Mouse (Mus musculus) cerebellum, postnatal 25 days (tissue): ENCODE data around the gene Akap6.

Experiments used
- DNase-seq, 2 experiments: peaks; one replicate each; pipeline ENCODE4 v3.0.0; 2021; ENCODE audit warnings: mixed read lengths in 2 of 2

Akap6 gene

DNA sequence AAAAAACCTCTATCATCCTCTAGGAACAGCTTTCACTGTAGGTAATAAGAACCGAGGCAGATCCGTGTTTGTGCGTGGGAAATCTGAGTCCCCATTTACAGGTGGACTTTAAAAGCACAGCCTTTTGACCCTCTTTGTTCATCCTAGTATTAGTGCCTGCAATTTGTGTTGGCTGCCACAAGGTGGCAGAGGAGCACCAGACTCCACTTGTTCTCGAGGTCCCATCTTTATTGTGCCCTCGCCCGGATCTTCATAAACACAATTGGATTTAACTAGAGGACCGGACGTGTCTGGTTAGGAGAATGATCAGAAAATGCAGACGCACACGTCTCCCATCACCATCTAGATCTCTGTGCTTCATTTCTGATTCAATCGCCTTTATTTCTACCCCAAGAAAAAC is 219.8 kb downstream of the Akap6 start:
- peak in 1 of 2 experiments; percentile 33 for DNase-seq

DNA sequence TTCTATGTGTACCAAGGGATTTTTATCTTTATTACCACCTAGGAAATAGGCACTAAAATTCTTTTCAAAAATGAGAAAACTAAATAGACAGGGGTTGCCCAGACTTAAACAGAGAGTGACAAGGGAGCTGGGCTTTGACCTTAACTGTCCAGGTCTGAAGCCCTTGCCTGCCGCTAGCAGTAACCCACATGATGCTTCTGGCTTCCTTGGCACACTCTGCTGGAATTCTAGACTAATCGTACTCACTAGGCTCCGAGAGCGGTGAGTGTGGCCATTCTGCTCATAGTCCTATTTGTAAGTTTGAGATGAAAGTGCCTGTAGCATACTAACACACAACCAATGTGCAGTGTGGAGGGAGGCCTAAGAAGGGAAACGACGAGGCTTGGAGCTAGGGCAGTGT is 223.3 kb downstream of the Akap6 start:
- DNase-seq, result no peak

DNA sequence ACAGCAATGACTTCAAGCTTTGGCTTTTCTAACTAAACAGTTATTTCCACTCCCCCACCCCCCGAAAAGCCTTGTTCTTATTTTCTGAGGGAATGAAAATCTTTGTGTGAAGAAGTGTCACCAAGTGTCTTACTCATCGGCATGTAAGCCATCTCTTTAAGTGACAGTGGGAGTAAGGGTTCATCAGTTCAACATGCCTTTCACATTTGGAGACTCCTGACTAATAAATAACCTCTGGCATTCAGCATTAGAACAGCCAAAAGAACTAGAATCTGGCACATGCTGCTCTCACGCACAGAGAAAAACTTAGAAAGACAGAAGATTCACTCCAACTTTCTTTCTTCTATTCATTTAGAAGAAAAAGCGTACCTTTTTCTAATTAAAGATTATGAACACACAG is 226.3 kb downstream of the Akap6 start:
- DNase-seq, result no peak

DNA sequence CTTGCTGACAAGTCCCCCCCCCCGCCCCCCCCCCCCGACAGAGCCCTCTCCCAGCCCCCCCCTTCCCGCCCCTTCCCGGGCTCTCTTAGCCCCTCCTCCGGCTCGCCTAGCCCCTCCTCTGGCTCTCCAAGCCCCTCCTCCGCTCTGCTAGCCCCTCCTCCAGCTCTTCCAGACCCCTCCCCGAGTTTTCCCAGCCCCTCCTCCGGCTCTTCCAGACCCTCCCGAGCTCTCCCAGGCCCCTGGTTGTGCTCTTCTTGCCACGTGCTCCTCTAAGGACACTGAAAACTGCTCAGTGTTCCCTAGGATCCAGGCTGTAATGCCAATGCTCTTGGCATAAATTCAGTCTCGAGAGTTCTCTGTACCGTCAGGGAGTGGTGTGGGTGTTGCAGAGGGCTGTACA is 234.6 kb downstream of the Akap6 start:
- DNase-seq, result no peak

DNA sequence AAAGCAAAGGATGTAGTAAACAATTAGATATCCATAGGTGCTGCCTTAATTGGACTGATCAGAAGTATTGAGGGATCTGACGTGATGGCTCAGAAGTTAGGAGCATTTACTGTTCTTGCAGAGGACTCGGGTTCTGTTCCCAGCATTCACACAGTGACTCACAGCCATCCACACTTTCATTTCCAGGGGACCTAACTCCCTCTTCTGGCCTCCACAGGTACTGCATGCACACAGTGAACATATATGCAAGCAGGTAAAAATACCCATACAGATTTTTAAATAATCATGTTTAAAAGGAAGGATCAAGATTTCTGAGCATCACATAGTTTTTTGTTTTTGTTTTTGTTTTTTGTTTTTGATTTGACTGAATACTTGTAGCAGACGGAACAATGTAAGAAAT is 235.8 kb downstream of the Akap6 start:
- DNase-seq, result no peak

DNA sequence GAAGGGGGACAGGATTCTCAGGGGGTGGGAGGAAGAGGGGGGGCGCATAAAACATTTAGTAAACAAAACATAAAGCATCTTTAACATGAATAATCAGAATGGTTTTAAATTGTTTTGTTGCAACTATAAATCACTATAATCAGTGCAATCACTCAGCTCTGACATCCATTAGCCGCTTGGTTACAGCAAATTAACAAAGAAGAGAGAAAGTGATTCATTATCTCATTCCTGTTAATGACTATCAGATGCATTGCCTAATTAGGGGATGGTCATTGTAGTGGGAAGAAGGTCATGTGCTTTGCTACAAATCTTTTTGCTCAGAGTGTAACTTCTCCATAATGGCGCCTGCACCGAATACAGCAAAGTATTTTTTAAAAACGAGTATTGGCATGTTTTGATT is 239.6 kb downstream of the Akap6 start:
- no peak for DNase-seq

DNA sequence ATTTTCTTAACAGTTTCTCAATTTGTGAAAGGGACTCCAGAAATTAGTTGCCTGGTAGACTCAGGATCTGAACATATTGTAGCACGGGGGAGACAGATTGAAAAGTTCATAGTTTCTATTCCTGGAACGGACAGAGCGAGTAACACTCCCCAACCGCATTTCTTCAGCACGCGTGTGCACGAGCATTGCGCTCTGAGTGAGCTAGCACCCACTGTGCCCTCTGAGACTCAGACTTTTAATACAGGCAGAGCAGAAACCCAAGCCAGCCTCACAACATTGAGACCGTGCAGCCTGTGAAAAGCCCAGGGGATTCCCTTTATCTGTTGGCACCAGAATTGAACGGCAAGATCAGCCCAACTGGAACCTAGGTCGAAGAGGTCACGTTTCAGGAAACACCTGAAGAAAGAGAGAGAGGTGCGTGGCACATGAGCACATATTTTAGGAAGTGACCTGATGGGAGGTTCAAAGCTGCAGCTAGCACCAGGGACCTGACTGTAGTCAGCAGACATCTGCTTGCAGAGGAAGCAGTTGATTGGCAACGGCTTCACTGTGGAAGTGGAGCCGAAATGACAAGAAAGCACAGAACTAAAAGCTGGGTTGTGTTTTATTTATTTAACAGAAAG is 240.3 kb downstream of the Akap6 start:
- DNase-seq, result no peak

DNA sequence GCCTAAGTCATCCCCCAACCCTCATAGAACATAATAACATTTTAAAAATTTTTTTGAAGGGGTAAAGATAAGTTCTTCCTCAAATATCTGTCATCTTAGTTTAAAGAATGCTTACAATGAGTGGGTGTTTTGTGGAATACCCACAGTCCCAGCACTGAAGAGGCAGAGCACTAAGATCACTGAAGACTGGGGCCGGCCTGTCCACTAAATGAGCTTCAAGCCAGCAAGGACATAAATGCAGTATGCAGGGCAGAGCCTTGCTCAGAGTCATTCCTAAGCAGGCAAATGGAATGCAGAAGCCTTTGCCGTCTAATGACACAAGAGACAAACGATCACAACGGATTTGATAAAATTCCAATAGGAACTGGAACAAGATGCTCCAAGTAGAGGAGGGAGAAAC is 242.8 kb downstream of the Akap6 start:
- DNase-seq, result no peak

DNA sequence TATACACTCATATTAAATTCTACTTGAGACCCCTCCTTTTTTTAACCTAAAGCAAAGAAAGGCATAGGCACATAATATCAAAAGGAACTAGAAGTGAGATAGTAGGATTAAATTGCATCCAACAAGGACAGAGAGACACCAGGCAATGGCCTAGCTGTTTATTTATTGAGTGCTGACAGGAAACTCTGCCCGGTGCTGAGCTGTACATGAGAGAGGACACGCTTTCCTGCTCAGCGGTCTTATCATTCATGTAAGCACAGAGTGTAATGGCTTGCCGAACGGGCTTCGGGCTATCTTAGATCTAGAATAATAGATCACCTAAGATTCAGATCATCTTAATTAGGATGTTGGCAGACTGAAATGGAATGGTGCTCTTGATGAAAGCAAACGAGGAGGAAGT is 245.1 kb downstream of the Akap6 start:
- no peak for DNase-seq

DNA sequence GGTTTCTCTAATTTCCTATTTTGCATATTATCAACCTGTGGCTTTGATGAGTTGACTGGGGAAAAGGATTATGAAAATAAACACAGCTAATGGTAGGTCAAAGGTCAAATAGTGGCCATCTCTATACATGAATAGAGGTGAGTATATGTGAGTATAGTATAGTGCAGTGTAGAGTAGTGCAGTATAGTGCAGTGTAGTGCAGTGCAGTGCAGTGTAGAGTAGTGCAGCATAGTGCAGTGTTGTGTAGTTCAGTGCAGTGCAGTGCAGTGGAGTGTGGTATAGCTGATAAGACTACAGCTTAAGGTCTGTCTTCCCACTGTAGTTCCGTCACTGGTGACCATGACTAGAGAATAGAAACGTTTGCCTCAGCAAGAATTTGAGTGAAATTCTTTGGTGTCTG is 245.8 kb downstream of the Akap6 start:
- no peak for DNase-seq

DNA sequence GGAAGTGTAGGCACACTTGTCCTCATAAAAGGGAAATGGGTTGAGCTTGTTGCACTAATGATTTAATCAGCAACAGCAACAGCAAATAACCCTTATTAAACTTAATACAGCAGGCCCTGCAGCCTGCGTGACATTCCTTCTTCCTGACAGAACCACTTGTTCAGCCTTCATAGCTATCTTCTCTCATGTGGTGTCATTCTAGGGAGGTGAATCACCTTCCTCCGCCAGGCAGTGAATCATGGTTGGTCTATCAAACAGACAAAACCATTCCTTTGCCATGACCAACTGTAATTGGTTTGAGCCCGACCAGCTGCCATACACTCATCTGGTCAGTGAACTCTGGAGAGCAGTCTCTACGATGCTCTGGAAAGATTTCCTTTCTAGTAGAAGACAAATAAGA is 251.5 kb downstream of the Akap6 start:
- DNase-seq, result no peak

DNA sequence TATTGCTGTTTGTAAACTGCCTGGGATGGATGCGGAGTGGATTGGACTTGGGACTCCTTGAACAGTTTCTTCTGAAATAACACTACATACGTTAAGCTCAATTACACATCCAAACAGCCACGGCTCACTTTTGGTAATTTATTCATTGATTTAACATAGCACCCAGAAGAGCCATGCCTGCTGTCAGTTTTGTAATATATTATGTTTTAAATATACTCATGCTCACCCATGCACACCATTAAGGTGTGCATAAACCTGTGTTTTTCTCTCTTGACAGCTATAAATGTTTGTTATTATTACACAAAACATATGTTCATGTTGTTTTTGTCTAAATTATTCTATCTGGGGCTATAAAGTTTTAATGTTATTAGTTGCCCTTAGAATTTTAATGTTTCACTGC is 258.4 kb downstream of the Akap6 start:
- DNase-seq, result no peak

DNA sequence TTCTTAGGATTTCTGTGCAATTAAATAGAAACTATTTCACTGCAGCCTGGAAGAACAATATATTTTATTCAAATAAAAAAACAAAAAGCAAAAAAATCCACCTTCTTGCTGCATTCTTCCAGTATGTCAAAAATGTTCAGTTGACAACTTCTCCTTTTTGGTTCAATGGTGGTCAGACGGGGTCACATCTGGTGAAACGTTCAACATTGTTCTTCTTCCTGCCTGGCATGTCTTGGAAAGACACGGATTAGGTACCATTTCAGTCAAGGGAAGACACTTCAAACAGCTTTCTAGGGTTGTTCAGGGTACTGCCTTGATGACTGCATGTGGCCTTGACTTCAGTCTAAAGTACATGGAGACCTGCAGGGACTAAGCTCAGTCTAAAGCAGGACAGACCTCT is 258.8 kb downstream of the Akap6 start:
- DNase-seq, result no peak

DNA sequence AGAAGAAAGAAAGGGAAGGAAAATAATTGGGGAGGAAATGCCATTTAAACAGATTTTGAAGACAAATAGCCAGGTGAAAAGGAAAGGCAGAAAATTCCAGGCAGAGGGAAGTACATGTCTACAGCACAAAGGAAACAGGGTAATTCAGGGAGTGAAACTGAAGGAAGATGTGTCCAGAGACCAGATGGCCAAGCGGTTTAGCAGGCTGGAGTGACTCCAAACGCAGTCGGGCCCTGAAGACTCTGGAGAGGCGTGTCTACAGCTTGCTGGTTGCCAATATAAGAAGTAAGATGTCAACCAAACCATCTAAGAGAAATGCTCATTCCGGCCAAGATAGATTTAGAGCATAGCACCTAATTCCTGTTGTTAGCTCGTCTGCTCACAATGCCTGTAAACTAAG is 292.6 kb downstream of the Akap6 start:
- DNase-seq, result peak; percentile 70 to 80

DNA sequence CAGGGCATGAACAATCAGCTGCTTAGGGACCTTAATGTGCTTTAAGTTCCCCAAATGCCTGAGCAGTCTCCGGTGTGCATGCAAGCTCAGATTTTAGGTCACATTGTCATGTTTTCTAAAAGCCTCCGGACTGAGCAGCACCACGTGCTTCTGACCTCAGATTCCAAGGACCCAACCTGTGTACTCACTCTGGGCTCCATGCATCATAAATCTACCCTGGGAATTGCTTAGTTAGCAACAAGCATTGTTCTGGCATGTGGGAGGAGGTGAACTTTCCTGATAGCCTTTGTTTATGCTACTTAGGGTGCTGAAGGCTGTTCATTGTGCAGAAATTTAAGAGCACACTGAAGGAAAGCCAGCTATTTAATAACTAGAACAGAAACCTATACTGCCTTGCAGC is 313.2 kb downstream of the Akap6 start:
- DNase-seq, result no peak

DNA sequence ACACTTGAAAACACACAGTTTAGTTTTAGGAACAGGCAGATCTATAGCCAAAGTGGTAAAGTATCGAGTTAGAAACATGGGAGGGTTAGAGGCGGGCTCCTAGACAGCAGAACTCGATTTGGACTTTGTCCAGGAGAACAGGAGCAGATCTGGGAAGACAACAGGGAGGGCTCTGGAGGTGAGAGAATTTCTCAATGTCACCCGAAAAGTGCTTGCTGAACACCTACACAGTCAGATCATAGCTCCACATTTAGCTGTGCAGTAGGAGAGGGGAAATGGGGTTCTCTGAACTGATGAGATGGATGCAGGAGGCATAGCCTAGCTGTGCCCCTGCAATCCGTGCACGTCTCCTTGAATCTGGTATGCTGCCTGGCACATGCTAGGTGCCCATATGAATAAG is 315.4 kb downstream of the Akap6 start:
- DNase-seq, result no peak

DNA sequence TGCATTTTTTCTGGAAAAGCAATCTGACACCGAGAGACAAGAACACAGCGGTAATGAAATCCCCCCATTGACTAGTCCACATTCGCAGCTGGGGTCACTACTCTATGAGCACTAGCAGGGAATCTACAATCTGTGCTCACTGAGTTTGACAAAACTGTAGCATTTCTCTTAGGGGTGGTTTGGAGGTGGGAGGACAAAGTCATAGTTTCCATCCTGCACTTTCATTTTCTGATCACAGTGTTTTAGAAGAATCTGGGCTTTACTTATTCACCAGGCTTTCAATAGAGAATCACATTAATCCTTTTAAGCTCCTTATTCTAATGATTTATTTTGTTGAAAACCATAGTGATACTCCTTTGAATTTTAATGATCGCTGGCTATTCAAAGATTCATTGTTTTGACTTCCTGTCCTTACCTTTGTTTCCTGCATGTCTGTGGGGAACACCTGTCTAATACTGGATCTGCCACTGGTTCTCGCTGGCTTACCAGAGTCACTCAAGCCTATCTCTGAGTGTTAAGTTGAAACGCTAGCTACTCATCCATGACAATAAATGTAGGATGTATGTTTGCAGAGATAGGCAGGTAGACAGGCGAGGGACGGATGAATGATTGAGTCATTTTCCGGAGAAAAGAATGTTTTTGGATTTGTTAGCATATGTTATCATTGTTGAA is 325.5 kb downstream of the Akap6 start:
- no peak for DNase-seq

DNA sequence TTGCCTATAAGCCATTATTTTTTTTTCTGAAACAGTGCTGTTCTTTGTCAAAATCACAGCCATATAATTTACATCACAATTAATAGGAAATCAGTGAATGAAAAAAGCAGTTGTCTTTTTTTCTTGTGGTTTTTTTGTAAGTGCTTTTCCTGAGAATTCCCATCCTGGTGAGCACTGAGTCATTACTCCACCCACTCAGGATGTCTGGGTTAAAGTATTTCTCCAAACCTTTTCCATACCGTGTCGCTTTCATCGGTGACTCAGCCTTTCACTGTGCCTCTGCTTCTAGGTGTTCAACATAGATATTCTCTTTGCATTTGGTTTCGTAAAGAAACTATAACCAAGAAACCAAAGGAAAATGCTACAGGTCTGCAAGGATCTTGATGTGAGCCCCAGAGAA is 328.1 kb downstream of the Akap6 start:
- no peak for DNase-seq

DNA sequence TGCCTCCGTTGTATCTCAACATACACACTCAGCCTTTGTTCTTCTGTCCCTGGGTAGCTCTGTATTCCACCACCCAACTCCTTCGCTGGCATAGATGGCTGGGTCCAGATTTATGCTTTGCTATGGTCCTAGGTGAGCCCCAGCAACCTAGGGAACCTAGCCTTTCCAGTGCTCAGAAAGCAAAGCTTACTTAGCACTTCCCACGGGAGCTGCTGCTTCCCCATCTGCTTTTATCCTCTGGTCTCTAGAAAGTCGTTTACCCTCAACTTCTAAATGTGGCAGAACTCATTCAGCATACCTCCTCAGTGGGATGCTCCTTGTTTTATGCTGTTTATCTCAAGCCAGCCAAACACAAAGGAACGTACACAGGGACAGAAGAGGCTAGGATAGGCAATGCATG is 329.7 kb downstream of the Akap6 start:
- no peak for DNase-seq

DNA sequence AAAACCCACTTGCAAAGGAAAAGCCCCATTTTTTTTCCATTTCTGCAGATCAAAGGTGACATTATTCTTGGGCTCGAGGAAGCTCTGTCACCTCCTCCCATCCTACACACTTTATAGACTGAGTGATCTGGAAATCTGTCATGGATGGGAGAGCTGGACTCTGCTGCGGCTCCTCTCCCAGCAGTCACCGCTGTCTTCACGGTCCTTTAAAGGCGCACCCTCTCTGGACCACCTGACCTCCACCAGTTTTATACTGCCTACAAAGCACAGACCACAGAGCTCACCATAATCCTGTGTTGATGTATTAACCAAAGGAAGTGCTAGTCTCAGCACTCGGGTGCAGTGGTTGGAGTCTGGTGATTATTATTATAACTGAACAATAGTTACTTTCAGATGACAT is 330.7 kb downstream of the Akap6 start:
- DNase-seq, result no peak

DNA sequence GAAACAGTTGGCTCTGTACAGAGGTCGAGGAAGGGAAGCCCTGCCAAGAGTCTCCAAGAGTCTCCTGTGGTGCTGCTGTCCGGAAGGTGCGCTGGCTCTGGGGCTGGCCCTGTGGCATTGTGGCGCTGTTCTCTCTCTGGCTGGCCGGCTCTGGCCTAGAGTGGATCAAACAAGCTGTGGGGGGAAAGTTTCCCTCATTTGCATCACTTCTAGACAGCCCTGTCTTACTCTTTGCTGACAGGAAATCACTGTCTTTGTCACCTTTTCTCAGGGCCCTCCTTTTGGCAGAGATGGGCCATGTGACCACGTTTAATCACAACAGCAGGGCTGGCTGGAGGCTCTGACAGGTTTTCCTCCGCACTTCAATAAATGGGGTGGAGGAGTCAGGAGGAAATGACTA is 333.6 kb downstream of the Akap6 start:
- DNase-seq, result peak; percentile 42 to 58

DNA sequence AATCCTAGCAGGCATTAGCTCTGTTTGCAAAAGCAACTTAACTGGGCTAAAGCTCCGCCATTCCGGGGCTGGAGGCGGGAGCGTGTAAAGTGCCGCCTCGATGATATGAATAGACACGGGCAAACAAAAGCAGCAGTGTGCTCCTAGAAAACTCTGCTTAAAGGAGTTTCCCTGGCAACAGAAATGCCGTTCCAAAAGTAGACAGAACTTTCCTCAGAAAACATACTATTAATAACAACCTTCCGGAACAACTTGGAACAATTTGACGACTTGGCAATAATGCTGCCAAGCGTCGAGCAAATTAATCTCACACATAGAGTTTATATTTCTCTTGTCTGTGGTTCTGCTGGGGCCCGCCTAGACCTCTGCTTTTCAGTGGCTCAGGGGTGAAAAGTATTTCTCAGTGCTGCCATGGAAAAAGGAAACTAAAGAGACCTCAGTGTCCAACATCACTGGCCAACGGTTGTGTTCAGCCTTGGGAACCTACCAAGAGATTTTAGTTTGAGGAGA is 334.3 kb downstream of the Akap6 start:
- peak; percentile 10 to 17 for DNase-seq

DNA sequence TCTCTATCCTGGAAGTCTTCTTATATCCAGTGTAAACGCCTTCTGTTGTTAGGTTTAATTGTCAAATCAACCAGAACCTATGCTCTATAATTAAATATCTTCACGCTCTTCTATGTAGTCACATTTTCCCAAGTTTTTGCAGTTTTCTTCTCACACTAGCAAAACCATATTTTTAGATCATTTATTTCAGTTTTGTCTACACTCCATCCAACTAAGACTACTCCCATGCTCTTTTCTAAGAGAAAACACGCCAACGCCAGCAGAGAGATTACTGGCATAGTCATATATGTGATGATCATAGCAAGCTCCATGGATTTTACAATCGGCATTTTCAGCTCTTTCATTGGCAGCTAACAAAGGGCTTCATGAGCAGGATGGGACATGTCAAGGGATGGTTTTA is 341.5 kb downstream of the Akap6 start:
- no peak for DNase-seq

DNA sequence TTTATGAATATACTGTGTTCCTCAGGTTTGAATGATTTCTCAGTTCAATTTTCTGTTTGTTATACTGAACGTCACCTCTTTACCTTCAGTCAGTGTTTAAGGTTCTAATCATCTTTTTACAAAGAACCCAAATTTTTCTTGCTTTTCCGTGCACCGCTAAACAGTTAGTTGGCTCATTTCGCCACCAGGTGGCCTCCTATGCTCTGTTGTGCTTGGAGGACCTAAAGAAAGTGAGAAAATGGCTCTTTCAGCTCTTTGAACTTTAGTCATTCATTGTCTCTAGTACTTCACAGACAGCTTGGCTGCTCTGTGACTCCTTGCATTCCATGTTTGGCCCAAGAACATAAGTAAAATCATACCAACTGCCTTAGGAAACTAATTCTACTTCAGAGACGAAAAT is 343.6 kb downstream of the Akap6 start:
- DNase-seq, result peak; percentile 27 to 49

DNA sequence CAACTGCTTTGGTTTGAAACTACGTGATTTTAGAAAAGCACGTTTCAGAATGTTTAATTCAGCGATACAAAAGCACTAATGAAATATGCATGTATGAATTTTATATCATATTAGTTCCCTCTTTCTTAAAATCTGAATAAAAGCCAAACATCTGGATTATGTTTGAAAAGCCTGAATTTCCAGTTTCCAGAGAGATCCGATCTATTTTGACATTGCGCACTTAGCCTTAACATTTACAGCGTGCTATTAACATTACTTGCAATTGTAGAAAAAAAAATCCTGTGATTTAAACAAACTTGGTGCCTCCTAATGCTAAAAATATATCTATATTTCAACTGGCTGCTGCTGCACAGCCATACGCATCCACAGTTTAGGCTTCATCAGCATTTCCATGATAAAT is 358.4 kb downstream of the Akap6 start:
- DNase-seq, result no peak
